Mouse (Mus musculus): ENCODE results near the gene Rara. TPM values are rescaled to one million over a fixed set of nuclear protein-coding genes. Genes with fewer than 3 reads are reported as not detected.

Gene Rara
- polyA plus RNA-seq, 1 experiment from 2014 or later: 33.4 TPM

GRCm38 (mm10) chr11:98965416-98966077, 37.9 kb downstream of the Rara start:
- Histone ChIP-seq H3K9me3 (ENCODE audit: control insufficient read depth, low read length) (no peaks in the 10 kb centered on the region), H3K9ac (ENCODE audit: low read length) (peak overlapping the region; percentile 82; the same call in 1 of the 2 replicates), H3K27ac (replicated peaks in 1 of 2; ENCODE audit: control insufficient read depth in 1 of 2, insufficient read depth in 1 of 2, low read depth in 2 of 2, low read length in 2 of 2) (peak overlapping the region in 1 of 2 experiments; percentile 91; a peak in 2 of 4 replicates), H3K4me1 (ENCODE audit: control insufficient read depth in 2 of 2, insufficient read depth in 2 of 2, low read length in 2 of 2) (peaks cover 65 to 97% of the 10 kb centered on the region in 2 experiments), H3K27me3 (ENCODE audit: control insufficient read depth, insufficient read depth, low read length) (no peaks in the 10 kb centered on the region), H3K4me2 (ENCODE audit: low read length) (peak overlapping the region; percentile 88), H3K4me3 (ENCODE audit: control insufficient read depth in 1 of 2, insufficient read depth in 1 of 2, low read depth in 1 of 2, low read length in 2 of 2) (no peak overlapping the region), H3K36me3 (ENCODE audit: control insufficient read depth, insufficient read depth, low read length) (peaks cover 43% of the 10 kb centered on the region)
- ATAC-seq (ENCODE audit: insufficient number of reproducible peaks, insufficient read depth, low FRiP score, low read depth): no peak
- WGBS: 28% methylated on average over 9 of the region's 11 CpGs

DNA sequence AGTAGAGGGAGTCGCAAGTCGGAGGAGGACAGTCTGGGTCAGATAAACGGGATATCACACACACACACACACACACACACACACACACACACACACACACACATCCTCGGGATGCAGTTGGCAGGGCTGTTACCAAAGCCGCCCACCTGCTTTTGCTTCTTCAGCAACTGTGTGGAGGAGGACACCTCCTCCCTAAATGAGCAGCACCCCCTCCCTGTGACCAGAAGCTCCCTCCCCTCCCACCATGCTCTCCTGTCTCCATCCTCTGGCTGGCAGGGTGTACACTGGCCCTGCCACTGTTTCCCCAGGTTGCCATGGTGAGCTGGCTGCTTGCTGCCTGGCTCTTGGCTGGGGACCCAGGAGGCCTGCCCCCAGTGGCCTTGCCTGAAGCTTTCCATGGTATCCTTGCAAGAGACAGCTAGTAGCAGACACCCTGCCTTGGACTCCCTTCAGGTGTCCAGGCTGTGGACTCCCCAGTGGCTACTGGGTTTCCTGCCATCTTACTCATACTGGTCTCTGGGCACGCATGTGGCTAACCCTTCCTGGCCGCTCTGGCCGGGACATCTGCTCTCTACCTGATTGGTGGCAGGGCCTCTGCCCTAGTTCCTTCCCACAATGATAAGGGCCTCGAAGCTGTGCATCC, 39.0 kb downstream of the Rara start:
- Histone ChIP-seq H3K9ac (ENCODE audit: low read length) (peak overlapping the region; percentile 31; the same call in 1 of the 2 replicates), H3K36me3 (ENCODE audit: control insufficient read depth, insufficient read depth, low read length) (peaks cover 54% of the 10 kb centered on the region), H3K4me3 (ENCODE audit: control insufficient read depth in 1 of 2, insufficient read depth in 1 of 2, low read depth in 1 of 2, low read length in 2 of 2) (no peak overlapping the region), H3K27ac (replicated peaks in 1 of 2; ENCODE audit: control insufficient read depth in 1 of 2, insufficient read depth in 1 of 2, low read depth in 2 of 2, low read length in 2 of 2) (peak overlapping the region in 1 of 2 experiments; percentile 3; a peak in 1 of 4 replicates), H3K4me1 (ENCODE audit: control insufficient read depth in 2 of 2, insufficient read depth in 2 of 2, low read length in 2 of 2) (peaks cover 73 to 97% of the 10 kb centered on the region in 2 experiments), H3K27me3 (ENCODE audit: control insufficient read depth, insufficient read depth, low read length) (no peaks in the 10 kb centered on the region), H3K9me3 (ENCODE audit: control insufficient read depth, low read length) (no peaks in the 10 kb centered on the region), H3K4me2 (ENCODE audit: low read length) (no peak overlapping the region)
- WGBS: 39% methylated on average over 9 of the region's 9 CpGs
- ATAC-seq (ENCODE audit: insufficient number of reproducible peaks, insufficient read depth, low FRiP score, low read depth): no peak; the same call in 1 of the 2 replicates

- Histone ChIP-seq H3K36me3 (ENCODE audit: control insufficient read depth, insufficient read depth, low read length) (peaks cover 69% of the 10 kb centered on the region), H3K4me3 (ENCODE audit: control insufficient read depth in 1 of 2, insufficient read depth in 1 of 2, low read depth in 1 of 2, low read length in 2 of 2) (no peak overlapping the region)
These were observed 40.5 kb downstream of the Rara start for GRCm38 (mm10) chr11:98968079-98968478.

GRCm38 (mm10) chr11:98968716-98969495, 41.3 kb downstream of the Rara start:
- Histone ChIP-seq H3K9ac (ENCODE audit: low read length) (0 out of 2 replicates have a peak overlapping the region, but pooled peaks have one; percentile 16), H3K4me1 (ENCODE audit: control insufficient read depth in 2 of 2, insufficient read depth in 2 of 2, low read length in 2 of 2) (peaks cover 58 to 76% of the 10 kb centered on the region in 2 experiments), H3K36me3 (ENCODE audit: control insufficient read depth, insufficient read depth, low read length) (peaks cover 77% of the 10 kb centered on the region), H3K9me3 (ENCODE audit: control insufficient read depth, low read length) (no peaks in the 10 kb centered on the region), H3K27me3 (ENCODE audit: control insufficient read depth, insufficient read depth, low read length) (no peaks in the 10 kb centered on the region), H3K4me3 (ENCODE audit: control insufficient read depth in 1 of 2, insufficient read depth in 1 of 2, low read depth in 1 of 2, low read length in 2 of 2) (no peak overlapping the region), H3K27ac (replicated peaks in 1 of 2; ENCODE audit: control insufficient read depth in 1 of 2, insufficient read depth in 1 of 2, low read depth in 2 of 2, low read length in 2 of 2) (peak overlapping the region in 1 of 2 experiments; percentile 62; a peak in 2 of 4 replicates), H3K4me2 (ENCODE audit: low read length) (0 out of 2 replicates have a peak overlapping the region, but pooled peaks have one; percentile 11)
- WGBS: 28% methylated on average over 20 of the region's 20 CpGs
- no peak for ATAC-seq (ENCODE audit: insufficient number of reproducible peaks, insufficient read depth, low FRiP score, low read depth)

More at GRCm38 (mm10) chr11:98968079-98968478, 40.5 kb downstream of the Rara start:
- Histone ChIP-seq H3K4me1 (ENCODE audit: control insufficient read depth in 2 of 2, insufficient read depth in 2 of 2, low read length in 2 of 2) (peaks cover 62 to 83% of the 10 kb centered on the region in 2 experiments), H3K27me3 (ENCODE audit: control insufficient read depth, insufficient read depth, low read length) (no peaks in the 10 kb centered on the region), H3K9me3 (ENCODE audit: control insufficient read depth, low read length) (no peaks in the 10 kb centered on the region), H3K4me2 (ENCODE audit: low read length) (no peak overlapping the region), H3K27ac (replicated peaks in 1 of 2; ENCODE audit: control insufficient read depth in 1 of 2, insufficient read depth in 1 of 2, low read depth in 2 of 2, low read length in 2 of 2) (0 out of 4 replicates have a peak overlapping the region, but pooled peaks of 1 of the 2 experiments have one; percentile 62), H3K9ac (ENCODE audit: low read length) (no peak overlapping the region)
- no peak for ATAC-seq (ENCODE audit: insufficient number of reproducible peaks, insufficient read depth, low FRiP score, low read depth)
- WGBS: 55% methylated on average over 16 of the region's 16 CpGs

DNA sequence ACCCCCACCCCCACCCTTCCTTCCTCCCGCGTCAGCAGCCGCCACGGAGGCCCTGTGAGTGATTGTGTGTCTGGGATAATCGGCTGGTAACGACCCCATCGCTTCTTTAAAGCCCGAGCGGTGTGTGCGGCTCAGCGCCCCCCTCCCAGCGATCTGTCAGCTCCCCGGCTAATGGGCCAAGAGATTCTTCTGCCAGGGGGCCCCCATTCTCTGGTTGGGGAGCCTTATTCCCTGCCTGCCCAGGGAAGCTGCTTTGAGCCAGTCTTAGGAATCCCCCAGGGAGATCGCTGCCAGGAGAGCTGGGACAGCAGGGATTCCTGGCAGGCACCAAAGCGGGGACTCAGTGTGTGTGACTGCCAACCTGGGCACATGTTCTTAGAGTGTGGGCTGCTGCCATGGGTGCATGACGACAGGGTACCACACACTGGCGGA, 41.9 kb downstream of the Rara start:
- H3K4me2 ChIP-seq (ENCODE audit: low read length): no peak overlapping the region
- 0 out of 2 replicates have a peak overlapping the region, but pooled peaks have one; percentile 25 for H3K9ac ChIP-seq (ENCODE audit: low read length)
- ATAC-seq (ENCODE audit: insufficient number of reproducible peaks, insufficient read depth, low FRiP score, low read depth): no peak
- H3K4me1 ChIP-seq (ENCODE audit: control insufficient read depth in 2 of 2, insufficient read depth in 2 of 2, low read length in 2 of 2): peaks cover 52 to 70% of the 10 kb centered on the region in 2 experiments
- WGBS: 45% methylated on average over 17 of the region's 17 CpGs
- H3K36me3 ChIP-seq (ENCODE audit: control insufficient read depth, insufficient read depth, low read length): peaks cover 83% of the 10 kb centered on the region
- 0 out of 4 replicates have a peak overlapping the region, but pooled peaks of 1 of the 2 experiments have one; percentile 33 for H3K27ac ChIP-seq (replicated peaks in 1 of 2; ENCODE audit: control insufficient read depth in 1 of 2, insufficient read depth in 1 of 2, low read depth in 2 of 2, low read length in 2 of 2)
- no peaks in the 10 kb centered on the region for H3K9me3 ChIP-seq (ENCODE audit: control insufficient read depth, low read length)
- no peak overlapping the region for H3K4me3 ChIP-seq (ENCODE audit: control insufficient read depth in 1 of 2, insufficient read depth in 1 of 2, low read depth in 1 of 2, low read length in 2 of 2)
- H3K27me3 ChIP-seq (ENCODE audit: control insufficient read depth, insufficient read depth, low read length): no peaks in the 10 kb centered on the region

DNA sequence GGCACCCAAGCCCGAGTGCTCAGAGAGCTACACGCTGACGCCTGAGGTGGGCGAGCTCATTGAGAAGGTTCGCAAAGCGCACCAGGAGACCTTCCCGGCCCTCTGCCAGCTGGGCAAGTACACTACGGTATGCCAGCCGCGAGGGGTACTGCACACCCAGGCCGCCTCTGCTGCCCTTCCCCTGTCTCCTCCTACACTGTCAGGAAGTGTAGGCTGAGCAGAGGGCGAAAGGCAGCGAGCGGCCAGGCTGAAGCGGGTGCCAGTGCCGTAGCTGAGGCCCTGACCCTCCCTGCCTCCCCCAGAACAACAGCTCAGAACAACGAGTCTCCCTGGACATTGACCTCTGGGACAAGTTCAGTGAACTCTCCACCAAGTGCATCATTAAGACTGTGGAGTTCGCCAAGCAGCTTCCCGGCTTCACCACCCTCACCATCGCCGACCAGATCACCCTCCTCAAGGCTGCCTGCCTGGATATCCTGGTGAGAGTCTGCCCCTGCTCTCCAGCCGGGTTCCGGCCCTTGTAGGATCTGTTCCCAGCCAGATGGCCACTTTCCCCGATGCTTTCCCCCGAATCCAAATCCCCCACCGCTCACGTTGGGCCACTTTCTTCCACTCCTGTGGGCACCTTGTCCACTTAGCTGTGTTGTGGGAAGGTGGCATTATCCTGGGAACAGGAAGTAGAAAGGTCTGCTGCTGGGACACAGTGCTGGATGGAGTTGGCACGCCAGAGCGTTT, 42.7 kb downstream of the Rara start:
- no peak for ATAC-seq (ENCODE audit: insufficient number of reproducible peaks, insufficient read depth, low FRiP score, low read depth)
- Histone ChIP-seq H3K4me3 (ENCODE audit: control insufficient read depth in 1 of 2, insufficient read depth in 1 of 2, low read depth in 1 of 2, low read length in 2 of 2) (no peak overlapping the region), H3K9me3 (ENCODE audit: control insufficient read depth, low read length) (no peaks in the 10 kb centered on the region), H3K27ac (replicated peaks in 1 of 2; ENCODE audit: control insufficient read depth in 1 of 2, insufficient read depth in 1 of 2, low read depth in 2 of 2, low read length in 2 of 2) (0 out of 4 replicates have a peak overlapping the region, but pooled peaks of 1 of the 2 experiments have one; percentile 33), H3K36me3 (ENCODE audit: control insufficient read depth, insufficient read depth, low read length) (peaks cover 91% of the 10 kb centered on the region), H3K9ac (ENCODE audit: low read length) (no peak overlapping the region; the same call in 1 of the 2 replicates), H3K4me2 (ENCODE audit: low read length) (no peak overlapping the region), H3K27me3 (ENCODE audit: control insufficient read depth, insufficient read depth, low read length) (no peaks in the 10 kb centered on the region), H3K4me1 (ENCODE audit: control insufficient read depth in 2 of 2, insufficient read depth in 2 of 2, low read length in 2 of 2) (peaks cover 45 to 61% of the 10 kb centered on the region in 2 experiments)
- 77% methylated on average over 26 of the region's 29 CpGs for WGBS
